Mouse (Mus musculus) kidney, embryonic 16.5 days (tissue): ENCODE results near the gene Hs6st3. TPM values are rescaled to one million over a fixed set of nuclear protein-coding genes. Genes with fewer than 3 reads are reported as not detected.

ENCODE experiments used
- ATAC-seq: fragments of 200-750 bp; cut with Nextera tagmentation; 2 replicates; pipeline ENCODE4 v1.8.0; 2017; ENCODE audit warnings: moderate TSS enrichment; ENCODE audit not compliant: low FRiP score, low TSS enrichment
- H3K27ac ChIP-seq: fragments of 300-500 bp; sonication (generic); 2 replicates; pipeline ENCODE4 v1.5.1; 2014; ENCODE audit warnings: low read length
- H3K27me3 ChIP-seq: fragments of 300-500 bp; sonication (generic); 2 replicates; pipeline ENCODE4 v1.6.1; 2014; ENCODE audit warnings: low read length, control low read depth, mixed read lengths; ENCODE audit not compliant: insufficient read depth
- H3K36me3 ChIP-seq: fragments of 300-500 bp; sonication (generic); 2 replicates; pipeline ENCODE4 v1.6.1; 2014; ENCODE audit warnings: low read length, control low read depth, mixed read lengths; ENCODE audit not compliant: insufficient read depth
- H3K4me1 ChIP-seq: fragments of 300-500 bp; sonication (generic); 2 replicates; pipeline ENCODE4 v1.6.1; 2014; ENCODE audit warnings: low read length, control low read depth, mixed read lengths; ENCODE audit not compliant: insufficient read depth
- H3K4me2 ChIP-seq: fragments of 300-500 bp; sonication (generic); replicated peaks from 2 replicates; pipeline ENCODE4 v1.6.1; 2014; ENCODE audit warnings: low read depth, low read length
- H3K4me3 ChIP-seq: fragments of 300-500 bp; sonication (generic); 2 replicates; pipeline ENCODE4 v1.5.1; 2014; ENCODE audit warnings: mild to moderate bottlenecking, low read length
- H3K9ac ChIP-seq: fragments of 300-500 bp; sonication (generic); replicated peaks from 2 replicates; pipeline ENCODE4 v1.6.1; 2014; ENCODE audit warnings: low read length
- H3K9me3 ChIP-seq: fragments of 300-500 bp; sonication (generic); 2 replicates; pipeline ENCODE4 v1.6.1; 2016; ENCODE audit warnings: low read length, control low read depth
- WGBS: fragments of 180-500 bp; shearing (Covaris S2); extraction: QIAGEN DNeasy Blood & Tissue Kit; methylation state at CpG from one replicate; pipeline ENCODE4 v1.1.7; 2014; 5-methylcytosine and 5-hydroxymethylcytosine counted together
- polyA plus RNA-seq: library from polyadenylated mRNA; unstranded; fragments of >200 nt; fragmentation: Nextera tagmentation; extraction: Ambion mirVana; gene quantifications from 2 replicates; pipeline ENCODE4 v1.2.1, GENCODE M21; 2015

Gene Hs6st3
- polyA plus RNA-seq, 1 experiment from 2014 or later, result 0.09 TPM

GRCm38 (mm10) chr14:119466899-119467588 lies 328.9 kb downstream of the Hs6st3 start:
- Histone ChIP-seq H3K27me3 (no peaks in the 10 kb centered on the region), H3K36me3 (no peaks in the 10 kb centered on the region), H3K27ac (no peak overlapping the region), H3K4me2 (no peak overlapping the region), H3K4me3 (no peak overlapping the region), H3K4me1 (no peaks in the 10 kb centered on the region), H3K9me3 (no peaks in the 10 kb centered on the region), H3K9ac (no peak overlapping the region)
- peak; percentile 54; the same call in 1 of the 2 replicates for ATAC-seq
- WGBS, result 55% methylated on average over 5 of the region's 5 CpGs

- H3K4me2 ChIP-seq, result no peak overlapping the region
- ATAC-seq, result no peak
- no peaks in the 10 kb centered on the region for H3K36me3 ChIP-seq
- H3K27ac ChIP-seq, result no peak overlapping the region
- no peaks in the 10 kb centered on the region for H3K4me1 ChIP-seq
- 79% methylated on average over 9 of the region's 9 CpGs for WGBS
- no peaks in the 10 kb centered on the region for H3K27me3 ChIP-seq
- H3K4me3 ChIP-seq, result no peak overlapping the region
- H3K9me3 ChIP-seq, result no peaks in the 10 kb centered on the region
- no peak overlapping the region for H3K9ac ChIP-seq
Observed at GRCm38 (mm10) chr14:119476582-119476981, 338.4 kb downstream of the Hs6st3 start.

GRCm38 (mm10) chr14:119477836-119478235 lies 339.7 kb downstream of the Hs6st3 start:
- Histone ChIP-seq H3K9ac (no peak overlapping the region), H3K4me3 (no peak overlapping the region), H3K36me3 (no peaks in the 10 kb centered on the region), H3K4me1 (no peaks in the 10 kb centered on the region), H3K9me3 (no peaks in the 10 kb centered on the region), H3K27ac (no peak overlapping the region), H3K27me3 (no peaks in the 10 kb centered on the region), H3K4me2 (no peak overlapping the region)
- WGBS, result 37% methylated on average over 4 of the region's 4 CpGs
- no peak for ATAC-seq

- H3K4me3 ChIP-seq, result no peak overlapping the region
- H3K4me1 ChIP-seq, result no peaks in the 10 kb centered on the region
- 80% methylated on average over 5 of the region's 5 CpGs for WGBS
- no peak for ATAC-seq
- no peak overlapping the region for H3K4me2 ChIP-seq
- no peaks in the 10 kb centered on the region for H3K9me3 ChIP-seq
- no peak overlapping the region for H3K27ac ChIP-seq
- H3K9ac ChIP-seq, result no peak overlapping the region
- H3K27me3 ChIP-seq, result no peaks in the 10 kb centered on the region
- no peaks in the 10 kb centered on the region for H3K36me3 ChIP-seq
Observed at GRCm38 (mm10) chr14:119488978-119489703, 351.0 kb downstream of the Hs6st3 start.

GRCm38 (mm10) chr14:119520632-119521031 lies 382.5 kb downstream of the Hs6st3 start:
- Histone ChIP-seq H3K36me3 (no peaks in the 10 kb centered on the region), H3K4me1 (0 out of 2 replicates have a peak, but pooled peaks cover 3% of the 10 kb centered on the region), H3K27ac (no peak overlapping the region), H3K9me3 (no peaks in the 10 kb centered on the region), H3K9ac (no peak overlapping the region), H3K4me2 (no peak overlapping the region), H3K27me3 (no peaks in the 10 kb centered on the region), H3K4me3 (no peak overlapping the region)
- ATAC-seq, result peak; percentile 63; the same call in 1 of the 2 replicates
- 49% methylated on average over 5 of the region's 5 CpGs for WGBS

GRCm38 (mm10) chr14:119521056-119521455 lies 382.9 kb downstream of the Hs6st3 start:
- no peaks in the 10 kb centered on the region for H3K36me3 ChIP-seq
- 0 out of 2 replicates have a peak, but pooled peaks cover 3% of the 10 kb centered on the region for H3K4me1 ChIP-seq
- H3K4me2 ChIP-seq, result no peak overlapping the region
- no peak for ATAC-seq
- H3K9me3 ChIP-seq, result no peaks in the 10 kb centered on the region
- no peak overlapping the region for H3K9ac ChIP-seq
- no peak overlapping the region for H3K27ac ChIP-seq
- WGBS, result 63% methylated on average over 1 of the region's 1 CpGs
- no peaks in the 10 kb centered on the region for H3K27me3 ChIP-seq
- H3K4me3 ChIP-seq, result no peak overlapping the region

GRCm38 (mm10) chr14:119532889-119533546 lies 394.9 kb downstream of the Hs6st3 start:
- 0 out of 2 replicates have a peak, but pooled peaks cover 7% of the 10 kb centered on the region for H3K4me1 ChIP-seq
- H3K27ac ChIP-seq, result no peak overlapping the region
- H3K9ac ChIP-seq, result no peak overlapping the region
- no peak for ATAC-seq
- H3K36me3 ChIP-seq, result no peaks in the 10 kb centered on the region
- 79% methylated on average over 13 of the region's 13 CpGs for WGBS
- no peak overlapping the region for H3K4me2 ChIP-seq
- no peak overlapping the region for H3K4me3 ChIP-seq
- H3K9me3 ChIP-seq, result no peaks in the 10 kb centered on the region
- H3K27me3 ChIP-seq, result no peaks in the 10 kb centered on the region

- ATAC-seq, result no peak
- WGBS, result 89% methylated on average over 5 of the region's 5 CpGs
- H3K27me3 ChIP-seq, result no peaks in the 10 kb centered on the region
- no peak overlapping the region for H3K27ac ChIP-seq
- H3K4me3 ChIP-seq, result no peak overlapping the region
- no peak overlapping the region for H3K9ac ChIP-seq
- H3K4me2 ChIP-seq, result no peak overlapping the region
- H3K4me1 ChIP-seq, result no peaks in the 10 kb centered on the region
- no peaks in the 10 kb centered on the region for H3K9me3 ChIP-seq
- no peaks in the 10 kb centered on the region for H3K36me3 ChIP-seq
Observed at GRCm38 (mm10) chr14:119540505-119540904, 402.4 kb downstream of the Hs6st3 start.

GRCm38 (mm10) chr14:119544596-119544995 lies 406.5 kb downstream of the Hs6st3 start:
- Histone ChIP-seq H3K36me3 (no peaks in the 10 kb centered on the region), H3K4me2 (no peak overlapping the region), H3K27me3 (no peaks in the 10 kb centered on the region), H3K27ac (no peak overlapping the region), H3K4me1 (no peaks in the 10 kb centered on the region), H3K4me3 (no peak overlapping the region), H3K9me3 (no peaks in the 10 kb centered on the region), H3K9ac (no peak overlapping the region)
- ATAC-seq, result no peak
- WGBS, result 60% methylated on average over 3 of the region's 3 CpGs
